Mouse (Mus musculus): ENCODE measurements at regions not wholly inside any gene's neighbourhood (a gene's known extent, or its start where the extent isn't known, plus 50 kb on each side); places are given as distances from the start of the nearest gene placed in this dataset.

- no peak overlapping the region for H3K27ac ChIP-seq
- no peak for DNase-seq (ENCODE audit: extremely low spot score in 1 of 2, low spot score in 2 of 2)
- no peak overlapping the region for H3K4me3 ChIP-seq
- no peak for TF ChIP-seq CTCF (IDR thresholded peaks at IDR 0.05)
- intact Hi-C loops (cut with DNase I): no loop called here
Measured at GRCm38 (mm10) chr14:16957802-16958201, 138.8 kb upstream of the Rarb start.

DNA sequence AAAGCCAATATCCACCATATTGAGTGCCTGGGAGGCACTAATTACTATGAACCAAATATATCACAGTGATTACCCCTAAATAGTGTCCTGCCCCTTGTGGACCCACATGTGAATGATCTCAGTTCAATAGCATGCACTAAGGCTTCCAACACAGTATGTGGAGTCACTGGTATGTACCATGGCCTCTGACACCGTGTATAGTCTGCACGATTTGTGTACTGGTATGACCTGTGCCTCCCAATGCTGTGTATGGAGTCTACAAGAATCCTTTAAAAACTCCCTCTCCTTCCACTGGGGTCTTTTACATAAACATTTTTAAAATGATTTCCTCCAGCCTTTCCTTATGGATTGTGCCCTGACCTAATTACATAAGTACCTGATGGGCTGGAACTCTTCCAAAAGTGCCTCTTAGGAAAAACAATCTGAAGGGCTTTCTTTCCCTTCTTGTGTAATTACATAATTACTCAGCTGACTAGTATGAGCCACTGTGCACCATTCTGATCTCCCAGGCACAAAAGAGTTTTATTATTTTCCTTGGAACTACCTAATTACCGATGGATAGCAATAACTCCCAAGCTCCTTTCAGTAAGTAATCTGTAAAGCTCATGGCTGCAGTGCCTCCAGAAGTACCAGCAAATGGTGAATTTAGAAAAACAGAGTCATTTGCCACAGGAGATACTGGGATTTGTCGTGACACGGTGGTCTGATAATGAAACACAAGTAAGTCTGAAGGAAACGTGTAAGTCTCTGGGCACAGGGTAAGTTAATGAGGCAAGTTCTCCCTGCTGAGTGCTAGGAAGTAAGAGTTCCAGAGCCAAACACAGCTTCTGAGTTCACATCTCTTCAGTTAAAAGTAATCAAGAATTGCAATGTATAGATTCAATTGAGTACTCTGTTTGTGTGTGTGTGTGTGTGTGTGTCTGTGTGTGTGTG is 135.8 kb upstream of the Rarb start:
- no peak for DNase-seq (ENCODE audit: extremely low spot score in 1 of 2, low spot score in 2 of 2)
- intact Hi-C loops (cut with DNase I): no loop called here
- Histone ChIP-seq H3K27ac (no peak overlapping the region), H3K4me3 (no peak overlapping the region)
- no peak for TF ChIP-seq CTCF (IDR thresholded peaks at IDR 0.05)

- no peak for DNase-seq (ENCODE audit: extremely low spot score in 1 of 2, low spot score in 2 of 2)
- no peak overlapping the region for H3K4me3 ChIP-seq
- TF ChIP-seq CTCF (IDR thresholded peaks at IDR 0.05): no peak
- intact Hi-C loops (cut with DNase I): no loop called here
- no peak overlapping the region for H3K27ac ChIP-seq
Measured at GRCm38 (mm10) chr14:16948736-16949135, 129.8 kb upstream of the Rarb start.

- no peak overlapping the region for H3K27ac ChIP-seq
- no peak overlapping the region for H3K4me3 ChIP-seq
- DNase-seq (ENCODE audit: extremely low spot score in 1 of 2, low spot score in 2 of 2): no peak
- intact Hi-C loops (cut with DNase I): no loop called here
- TF ChIP-seq CTCF (IDR thresholded peaks at IDR 0.05): no peak
Measured at GRCm38 (mm10) chr14:16944441-16944840, 125.5 kb upstream of the Rarb start.

- intact Hi-C loops (cut with DNase I): no loop called here
- DNase-seq (ENCODE audit: extremely low spot score in 1 of 2, low spot score in 2 of 2): no peak
- Histone ChIP-seq H3K4me3 (no peak overlapping the region), H3K27ac (no peak overlapping the region)
- TF ChIP-seq CTCF (IDR thresholded peaks at IDR 0.05): no peak
Measured at GRCm38 (mm10) chr14:16943531-16943930, 124.6 kb upstream of the Rarb start.

DNA sequence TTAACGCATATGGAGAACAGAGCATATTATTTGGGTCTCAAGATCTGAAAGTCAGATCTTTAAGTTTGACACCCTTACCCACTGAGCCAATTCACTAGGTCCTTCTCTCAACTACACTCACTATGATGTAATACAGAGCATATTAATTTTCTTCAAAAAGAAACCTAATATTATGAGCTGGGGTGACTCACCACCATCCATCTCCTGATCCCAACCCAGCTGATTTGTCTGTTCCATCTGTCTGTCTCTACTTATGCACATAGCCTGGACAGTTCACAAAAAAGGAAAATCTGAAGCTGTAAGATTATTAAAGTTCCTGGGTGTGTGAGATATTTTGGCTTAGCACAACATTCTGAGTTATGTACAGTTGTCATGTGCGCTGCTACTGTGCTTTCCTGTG is 108.2 kb upstream of the Rarb start:
- DNase-seq (ENCODE audit: extremely low spot score in 1 of 2, low spot score in 2 of 2): no peak
- Histone ChIP-seq H3K4me3 (no peak overlapping the region), H3K27ac (no peak overlapping the region)
- intact Hi-C loops (cut with DNase I): no loop called here
- no peak for TF ChIP-seq CTCF (IDR thresholded peaks at IDR 0.05)

- intact Hi-C loops (cut with DNase I): no loop called here
- H3K4me3 ChIP-seq: no peak overlapping the region
- no peak for TF ChIP-seq CTCF (IDR thresholded peaks at IDR 0.05)
- no peak for DNase-seq (ENCODE audit: extremely low spot score in 1 of 2, low spot score in 2 of 2)
- no peak overlapping the region for H3K27ac ChIP-seq
Measured at GRCm38 (mm10) chr14:16901534-16902147, 82.7 kb upstream of the Rarb start.

GRCm38 (mm10) chr14:16897747-16898544 is 79.0 kb upstream of the Rarb start:
- TF ChIP-seq CTCF (IDR thresholded peaks at IDR 0.05): no peak
- no peak overlapping the region for H3K27ac ChIP-seq
- no peak for DNase-seq (ENCODE audit: extremely low spot score in 1 of 2, low spot score in 2 of 2)
- H3K4me3 ChIP-seq: no peak overlapping the region
- intact Hi-C loops (cut with DNase I): no loop called here

DNA sequence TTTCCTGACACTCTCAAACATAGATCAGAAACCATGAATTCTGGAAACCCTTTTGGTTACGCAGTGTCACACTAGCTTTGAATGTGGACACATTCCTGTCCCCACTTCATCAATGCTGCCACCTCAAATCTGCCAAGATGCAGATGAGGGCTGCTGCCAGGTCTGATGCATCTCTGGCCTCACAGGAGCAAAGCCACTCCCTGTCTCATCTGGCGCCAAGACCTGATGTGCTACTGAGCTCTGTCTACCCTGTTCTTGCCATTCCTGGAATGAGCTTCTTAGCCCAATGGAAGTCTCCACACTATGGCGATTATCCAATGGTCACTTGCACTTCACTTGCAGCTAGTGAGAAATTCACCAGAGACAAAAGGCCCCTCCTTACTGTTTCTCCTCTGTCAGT is 78.0 kb upstream of the Rarb start:
- no peak for TF ChIP-seq CTCF (IDR thresholded peaks at IDR 0.05)
- no peak for DNase-seq (ENCODE audit: extremely low spot score in 1 of 2, low spot score in 2 of 2)
- Histone ChIP-seq H3K27ac (no peak overlapping the region), H3K4me3 (no peak overlapping the region)
- intact Hi-C loops (cut with DNase I): no loop called here

DNA sequence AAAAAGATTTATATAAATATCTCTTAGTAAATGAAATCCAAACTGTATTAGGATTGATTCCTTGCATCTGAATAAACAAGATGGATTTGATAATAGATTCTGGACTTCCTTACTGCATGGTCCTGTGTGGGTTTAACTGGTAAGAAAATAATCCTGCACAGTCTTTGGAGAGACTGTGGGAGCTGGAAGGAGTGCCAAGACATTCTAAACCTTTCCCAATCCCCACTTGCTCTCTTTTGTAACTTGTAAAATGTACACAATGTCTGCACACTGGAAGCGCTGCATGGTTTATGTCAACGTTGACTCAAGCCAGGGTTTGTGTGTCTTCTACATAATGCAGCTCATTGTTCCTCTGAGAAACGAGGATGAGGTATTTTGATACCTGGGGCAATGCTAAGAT is 62.3 kb upstream of the Rarb start:
- no peak for DNase-seq (ENCODE audit: extremely low spot score in 1 of 2, low spot score in 2 of 2)
- TF ChIP-seq CTCF (IDR thresholded peaks at IDR 0.05): no peak
- Histone ChIP-seq H3K27ac (no peak overlapping the region), H3K4me3 (no peak overlapping the region)
- intact Hi-C loops (cut with DNase I): no loop called here

DNA sequence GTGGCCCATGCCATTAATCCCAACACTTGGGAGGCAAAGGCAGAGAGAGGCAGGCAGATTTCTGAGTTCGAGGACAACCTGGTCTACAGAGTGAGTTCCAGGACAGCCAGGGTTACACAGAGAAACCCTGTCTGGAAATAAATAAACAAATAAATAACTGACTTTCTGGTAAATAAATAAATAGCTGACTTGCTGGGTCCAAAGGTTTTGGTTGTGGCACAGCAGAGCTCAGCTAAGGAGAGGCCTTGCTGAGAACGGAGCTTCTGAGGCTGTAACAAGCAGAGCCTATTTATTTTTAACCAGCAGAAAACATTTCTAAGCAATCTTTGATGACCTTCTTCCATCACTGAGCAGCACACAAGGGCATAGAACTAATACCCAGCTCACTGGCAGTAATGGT is 50.3 kb upstream of the Rarb start:
- intact Hi-C loops (cut with DNase I): no loop called here
- Histone ChIP-seq H3K27ac (no peak overlapping the region), H3K4me3 (no peak overlapping the region)
- TF ChIP-seq CTCF (IDR thresholded peaks at IDR 0.05): no peak
- DNase-seq (ENCODE audit: extremely low spot score in 1 of 2, low spot score in 2 of 2): no peak

All from left cerebral cortex, adult 2 months (tissue).